Mouse (Mus musculus): ENCODE data around the gene Irgq. TPM values are rescaled to one million over a fixed set of nuclear protein-coding genes. Genes with fewer than 3 reads are reported as not detected.
A peak's percentile ranks its signal among the peaks of the same experiment; 100 is the strongest.

The Irgq gene
- total and polyA plus RNA-seq, 2 experiments from 2014 or later: 20.0 to 103 TPM

GRCm38 (mm10) chr7:24547534-24548036 lies 17.1 kb downstream of the Irgq start:
- ATAC-seq: no peak

GRCm38 (mm10) chr7:24551985-24552759 lies 21.7 kb downstream of the Irgq start:
- H3K9ac ChIP-seq (replicated peaks; ENCODE audit: low read length): no peak overlapping the region
- peaks cover 6% of the 10 kb centered on the region; the same call in 1 of the 2 replicates for H3K4me1 ChIP-seq (ENCODE audit: insufficient read depth, low read length)
- ATAC-seq: no peak
- DNase-seq (ENCODE audit: low spot score): no peak
- no peak for TF ChIP-seq CTCF (IDR thresholded peaks at IDR 0.05; ENCODE audit: low read depth)
- H3K4me3 ChIP-seq (ENCODE audit: low read length): no peak overlapping the region
- WGBS: 87% methylated on average over 12 of the region's 12 CpGs
- no peak overlapping the region for H3K4me2 ChIP-seq (ENCODE audit: low read depth, low read length)
- no peaks in the 10 kb centered on the region for H3K9me3 ChIP-seq (ENCODE audit: low read length)
- H3K36me3 ChIP-seq (ENCODE audit: insufficient read depth, low read length): peaks cover 4% of the 10 kb centered on the region; the same call in 1 of the 2 replicates
- no peak overlapping the region for H3K27ac ChIP-seq
- H3K27me3 ChIP-seq (ENCODE audit: insufficient read depth, low read length): no peaks in the 10 kb centered on the region

More at GRCm38 (mm10) chr7:24547534-24548036, 17.1 kb downstream of the Irgq start:
- Histone ChIP-seq H3K36me3 (ENCODE audit: insufficient read depth, low read length) (no peaks in the 10 kb centered on the region), H3K27ac (0 out of 2 replicates have a peak overlapping the region, but pooled peaks have one; percentile 26), H3K27me3 (ENCODE audit: insufficient read depth, low read length) (no peaks in the 10 kb centered on the region), H3K9ac (replicated peaks; ENCODE audit: low read length) (peak overlapping the region; percentile 77), H3K4me3 (ENCODE audit: low read length) (peak overlapping the region; percentile 87), H3K9me3 (ENCODE audit: low read length) (no peaks in the 10 kb centered on the region), H3K4me2 (ENCODE audit: low read depth, low read length) (peak overlapping the region; percentile 64), H3K4me1 (ENCODE audit: insufficient read depth, low read length) (peaks cover 10% of the 10 kb centered on the region; the same call in 1 of the 2 replicates)
- no peak for DNase-seq (ENCODE audit: low spot score)
- WGBS: 27% methylated on average over 13 of the region's 13 CpGs
- TF ChIP-seq CTCF (IDR thresholded peaks at IDR 0.05; ENCODE audit: low read depth): no peak

GRCm38 (mm10) chr7:24555786-24556185 lies 25.3 kb downstream of the Irgq start:
- ATAC-seq (no peak), DNase-seq (ENCODE audit: low spot score) (no peak)
- Histone ChIP-seq H3K9ac (replicated peaks; ENCODE audit: low read length) (no peak overlapping the region), H3K27ac (no peak overlapping the region), H3K36me3 (ENCODE audit: insufficient read depth, low read length) (peaks cover 11% of the 10 kb centered on the region), H3K4me3 (ENCODE audit: low read length) (no peak overlapping the region), H3K4me2 (ENCODE audit: low read depth, low read length) (no peak overlapping the region), H3K4me1 (ENCODE audit: insufficient read depth, low read length) (no peaks in the 10 kb centered on the region), H3K9me3 (ENCODE audit: low read length) (no peaks in the 10 kb centered on the region), H3K27me3 (ENCODE audit: insufficient read depth, low read length) (no peaks in the 10 kb centered on the region)
- TF ChIP-seq CTCF (IDR thresholded peaks at IDR 0.05; ENCODE audit: low read depth): no peak
- 94% methylated on average over 10 of the region's 10 CpGs for WGBS

DNA sequence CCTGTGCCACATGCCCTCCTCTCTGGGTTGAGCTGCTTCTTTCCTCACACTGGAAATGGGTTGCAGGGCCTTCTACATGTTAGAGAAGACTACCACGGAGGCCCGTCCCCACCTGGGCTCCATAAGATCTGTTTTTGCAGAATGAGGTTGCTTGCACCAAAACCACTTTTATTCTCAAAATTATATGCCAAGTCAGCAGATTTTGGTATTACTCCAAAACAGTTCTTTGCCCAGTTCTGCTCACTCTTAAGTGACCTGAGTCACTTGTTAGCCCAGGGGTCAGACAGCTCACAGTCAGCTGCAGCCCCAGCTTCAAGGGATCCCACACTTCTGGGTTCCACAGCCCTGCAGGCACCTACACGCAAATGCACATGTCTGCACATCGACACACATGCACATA lies 31.0 kb downstream of the Irgq start:
- Histone ChIP-seq H3K4me2 (ENCODE audit: low read depth, low read length) (no peak overlapping the region), H3K9ac (replicated peaks; ENCODE audit: low read length) (no peak overlapping the region), H3K27me3 (ENCODE audit: insufficient read depth, low read length) (no peaks in the 10 kb centered on the region), H3K4me3 (ENCODE audit: low read length) (no peak overlapping the region), H3K9me3 (ENCODE audit: low read length) (no peaks in the 10 kb centered on the region), H3K4me1 (ENCODE audit: insufficient read depth, low read length) (no peaks in the 10 kb centered on the region), H3K36me3 (ENCODE audit: insufficient read depth, low read length) (peaks cover 14% of the 10 kb centered on the region), H3K27ac (no peak overlapping the region)
- WGBS: 94% methylated on average over 4 of the region's 4 CpGs
- DNase-seq (ENCODE audit: low spot score) (no peak), ATAC-seq (no peak)
- no peak for TF ChIP-seq CTCF (IDR thresholded peaks at IDR 0.05; ENCODE audit: low read depth)

DNA sequence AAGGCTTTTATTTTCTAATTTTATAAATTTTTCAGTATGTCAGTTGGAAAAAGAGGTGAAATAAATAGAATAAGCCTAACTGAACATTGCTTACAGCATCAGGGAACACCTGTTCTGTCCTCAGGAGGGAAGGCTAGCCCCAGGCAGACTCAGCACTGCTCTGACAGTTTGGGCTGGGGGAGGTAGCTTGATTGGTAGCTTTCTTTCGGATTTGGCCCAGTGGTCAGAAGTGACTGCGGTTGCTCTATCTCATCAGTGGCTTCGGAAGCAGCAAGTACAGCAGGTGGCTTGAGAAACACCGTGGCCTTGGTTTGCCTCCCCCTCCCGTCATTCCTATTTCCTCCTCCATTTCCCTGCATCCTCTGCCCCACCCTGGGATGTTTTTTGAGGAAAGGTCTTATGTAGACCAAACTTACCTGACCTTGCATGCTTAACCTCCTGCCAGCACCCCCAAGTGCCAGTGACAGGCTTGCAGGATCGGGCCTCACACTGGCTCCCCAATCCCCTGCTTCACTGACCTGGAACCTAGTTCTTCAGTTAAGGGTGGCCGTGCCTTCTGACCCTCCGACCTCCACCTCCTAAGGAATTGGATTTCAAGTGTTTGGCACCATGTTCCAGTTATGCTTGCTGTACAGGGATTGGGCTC lies 32.8 kb downstream of the Irgq start:
- no peaks in the 10 kb centered on the region for H3K9me3 ChIP-seq (ENCODE audit: low read length)
- H3K27ac ChIP-seq: no peak overlapping the region
- no peaks in the 10 kb centered on the region for H3K4me1 ChIP-seq (ENCODE audit: insufficient read depth, low read length)
- H3K4me3 ChIP-seq (ENCODE audit: low read length): no peak overlapping the region
- DNase-seq (ENCODE audit: low spot score) (no peak), ATAC-seq (no peak)
- no peak overlapping the region for H3K4me2 ChIP-seq (ENCODE audit: low read depth, low read length)
- no peaks in the 10 kb centered on the region for H3K27me3 ChIP-seq (ENCODE audit: insufficient read depth, low read length)
- peaks cover 29% of the 10 kb centered on the region for H3K36me3 ChIP-seq (ENCODE audit: insufficient read depth, low read length)
- 86% methylated on average over 8 of the region's 8 CpGs for WGBS
- no peak overlapping the region for H3K9ac ChIP-seq (replicated peaks; ENCODE audit: low read length)
- no peak for TF ChIP-seq CTCF (IDR thresholded peaks at IDR 0.05; ENCODE audit: low read depth)

DNA sequence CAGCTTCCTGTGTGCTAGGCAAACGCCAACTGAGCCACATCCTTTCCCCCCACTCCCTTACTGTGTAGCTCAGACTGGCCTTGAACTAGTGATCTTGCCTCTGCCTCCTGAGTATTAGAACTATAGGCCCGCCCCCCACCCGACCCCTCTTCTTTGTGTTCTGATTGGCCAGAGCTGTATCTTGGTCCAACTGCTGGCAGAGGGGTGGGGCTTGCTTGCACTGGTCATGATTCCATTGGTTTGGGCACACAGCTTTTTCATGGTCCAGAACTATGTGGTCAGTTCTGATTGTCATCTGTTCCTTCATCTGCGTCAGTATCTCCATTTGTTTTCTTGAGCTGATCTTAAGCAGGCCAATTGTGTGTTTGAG lies 33.3 kb downstream of the Irgq start:
- no peak for DNase-seq (ENCODE audit: low spot score)
- Histone ChIP-seq H3K27me3 (ENCODE audit: insufficient read depth, low read length) (no peaks in the 10 kb centered on the region), H3K9ac (replicated peaks; ENCODE audit: low read length) (no peak overlapping the region), H3K36me3 (ENCODE audit: insufficient read depth, low read length) (peaks cover 34% of the 10 kb centered on the region), H3K4me1 (ENCODE audit: insufficient read depth, low read length) (no peaks in the 10 kb centered on the region), H3K27ac (no peak overlapping the region), H3K9me3 (ENCODE audit: low read length) (no peaks in the 10 kb centered on the region), H3K4me3 (ENCODE audit: low read length) (no peak overlapping the region), H3K4me2 (ENCODE audit: low read depth, low read length) (no peak overlapping the region)
- ATAC-seq: no peak
- no peak for TF ChIP-seq CTCF (IDR thresholded peaks at IDR 0.05; ENCODE audit: low read depth)
- WGBS: 85% methylated on average over 4 of the region's 4 CpGs
